Mouse (Mus musculus) duodenum, adult 2 months (tissue): ENCODE data around the gene C1qa. TPM values are rescaled to one million over a fixed set of nuclear protein-coding genes. Genes with fewer than 3 reads are reported as not detected.

Experiments used
- polyA plus RNA-seq: library from polyadenylated mRNA; depleted of rRNA; stranded (reverse); fragments of >200 nt; gene quantifications from 2 replicates; pipeline ENCODE4 v1.2.3, GENCODE M21; 2012; ENCODE audit warnings: low replicate concordance; rRNA removed

Gene C1qa
- polyA plus RNA-seq: 42.7 and 97.2 TPM in 2 replicates

GRCm38 (mm10) chr4:136898637-136899036 is at the start of gene C1qa:
TSS of gene C1qa (minus strand) at chr4:136898803.

GRCm38 (mm10) chr4:136892811-136893210 is 5.8 kb downstream of the C1qa start, which contains the start of gene C1qc:
TSS of gene C1qc (minus strand) at chr4:136893065.

GRCm38 (mm10) chr4:136886101-136886500 is 12.5 kb downstream of the C1qa start, which contains the start of gene C1qb:
TSS of gene C1qb (minus strand) at chr4:136886187.

Other genes starting within 250 kb of the C1qa start
- gene Ephb2, start 62.8 kb downstream of the C1qa start, polyA plus RNA-seq: 21.0 and 58.9 TPM in 2 replicates
- gene C1qb, start 12.6 kb downstream of the C1qa start, polyA plus RNA-seq: 36.2 and 73.0 TPM in 2 replicates
- 75.1 and 129 TPM in 2 replicates for gene C1qc, start 5.7 kb downstream of the C1qa start, polyA plus RNA-seq
- 0.02 and 0.04 TPM in 2 replicates for gene Epha8, start 58.0 kb upstream of the C1qa start, polyA plus RNA-seq
- gene Zbtb40, start 150.0 kb upstream of the C1qa start, polyA plus RNA-seq: 3.2 and 5.0 TPM in 2 replicates